Mouse (Mus musculus) layer of hippocampus, adult 11-12 months (tissue): ENCODE data around the gene Axin1.
"Not testable (repeated sequence)": the region's sequence is repeated elsewhere in the genome, so short reads cannot be mapped to it uniquely, and the experiment has no call there.

ENCODE experiments used
- DNase-seq: peaks from one replicate; pipeline ENCODE4 v3.0.0; 2022; ENCODE audit warnings: low spot score

Axin1 gene

GRCm38 (mm10) chr17:26188091-26188805 lies 49.8 kb downstream of the Axin1 start:
- DNase-seq: no peak

- DNase-seq: not testable (repeated sequence)
Measured at GRCm38 (mm10) chr17:26191486-26191885, 53.0 kb downstream of the Axin1 start.

- no peak for DNase-seq
Measured at GRCm38 (mm10) chr17:26192481-26193190, 54.1 kb downstream of the Axin1 start.

GRCm38 (mm10) chr17:26198892-26199291 lies 60.4 kb downstream of the Axin1 start, which contains the start of gene Pdia2:
TSS of gene Pdia2 (minus strand) at chr17:26199087.
- DNase-seq: no peak

- no peak for DNase-seq
Measured at GRCm38 (mm10) chr17:26200831-26201705, 62.6 kb downstream of the Axin1 start.

GRCm38 (mm10) chr17:26201998-26202397 lies 63.5 kb downstream of the Axin1 start:
- no peak for DNase-seq

GRCm38 (mm10) chr17:26202737-26203136 lies 64.2 kb downstream of the Axin1 start, which contains the start of gene Rgs11:
TSS of gene Rgs11 (plus strand) at chr17:26202951.
- peak; percentile 37 for DNase-seq

- DNase-seq: peak; percentile 54
Measured at GRCm38 (mm10) chr17:26203321-26203811, 64.9 kb downstream of the Axin1 start.

- DNase-seq: no peak
Measured at GRCm38 (mm10) chr17:26204766-26205165, 66.3 kb downstream of the Axin1 start.

- DNase-seq: no peak
Measured at GRCm38 (mm10) chr17:26206392-26206791, 67.9 kb downstream of the Axin1 start.

GRCm38 (mm10) chr17:26207686-26208085 lies 69.2 kb downstream of the Axin1 start, which contains the start of gene Arhgdig:
TSS of gene Arhgdig (minus strand) at chr17:26207786.
- no peak for DNase-seq

GRCm38 (mm10) chr17:26212241-26212640 lies 73.8 kb downstream of the Axin1 start:
- no peak for DNase-seq

- no peak for DNase-seq
Measured at GRCm38 (mm10) chr17:26212681-26213080, 74.2 kb downstream of the Axin1 start.

GRCm38 (mm10) chr17:26221508-26221907 lies 83.0 kb downstream of the Axin1 start:
- no peak for DNase-seq

- no peak for DNase-seq
Measured at GRCm38 (mm10) chr17:26225150-26225549, 86.7 kb downstream of the Axin1 start.

GRCm38 (mm10) chr17:26229776-26230175 lies 91.3 kb downstream of the Axin1 start:
- no peak for DNase-seq

- DNase-seq: no peak
Measured at GRCm38 (mm10) chr17:26231156-26231555, 92.7 kb downstream of the Axin1 start.

- DNase-seq: no peak
Measured at GRCm38 (mm10) chr17:26232863-26233262, 94.4 kb downstream of the Axin1 start.

GRCm38 (mm10) chr17:26234386-26234785 lies 95.9 kb downstream of the Axin1 start:
- no peak for DNase-seq

- DNase-seq: no peak
Measured at GRCm38 (mm10) chr17:26235077-26235815, 96.8 kb downstream of the Axin1 start.

- DNase-seq: no peak
Measured at GRCm38 (mm10) chr17:26237667-26238066, 99.2 kb downstream of the Axin1 start.
